Mouse (Mus musculus) liver, postnatal 0 days (tissue): Measurements from ENCODE around the gene Myo18a.
"Not testable (repeated sequence)": the region's sequence is repeated elsewhere in the genome, so short reads cannot be mapped to it uniquely, and the experiment has no call there.

Experiments used
- CTCF ChIP-seq: sonication (generic); IDR thresholded peaks from 2 replicates; pipeline ENCODE4 v1.5.1; 2016; ENCODE audit warnings: antibody characterized with exemption, low read depth
- EP300 ChIP-seq: IDR thresholded peaks from 2 replicates; pipeline ENCODE4 v1.6.1; 2016; ENCODE audit warnings: antibody characterized with exemption, low read depth, mild to moderate bottlenecking

GRCm38 (mm10) chr11:77747103-77747502 lies 15.9 kb upstream of the Myo18a start:
- TF ChIP-seq CTCF, EP300: not testable (repeated sequence)
